7 mouse cellular contexts compared by ENCODE assay signal in the genomic region with DNA sequence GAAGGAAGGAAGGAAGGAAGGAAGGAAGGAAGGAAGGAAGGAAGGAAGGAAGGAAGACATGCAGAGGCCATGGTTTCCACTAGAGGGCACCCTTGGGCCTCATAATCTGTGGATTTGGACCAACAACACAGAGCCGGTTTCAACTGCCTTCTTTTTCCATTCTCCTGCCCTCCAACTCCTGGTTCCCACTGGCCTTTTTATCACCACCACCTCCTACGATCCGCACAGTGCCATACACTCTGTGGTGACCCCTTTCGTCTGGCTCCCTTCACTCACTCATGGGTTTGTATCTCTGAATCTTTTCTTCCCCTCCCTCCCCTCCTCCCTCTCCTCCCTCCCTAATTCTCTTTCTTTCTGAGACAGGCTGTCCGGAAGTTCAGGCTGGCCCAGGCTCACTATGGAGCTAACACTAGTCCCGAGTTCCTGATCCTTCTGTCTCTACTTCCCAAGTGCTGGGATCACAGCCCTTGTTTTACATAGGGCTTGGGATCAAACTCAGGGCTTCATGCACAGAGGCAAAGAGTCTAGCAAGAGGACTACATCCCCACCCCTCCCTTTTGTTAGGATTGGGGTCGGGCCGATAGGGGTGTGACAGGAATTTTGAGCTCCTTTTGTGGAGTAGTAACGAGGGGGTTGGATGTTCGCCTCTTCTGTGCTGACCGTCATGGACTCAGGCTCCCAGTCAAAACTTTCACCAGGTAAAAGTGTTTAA. TPM values are rescaled to one million over a fixed set of nuclear protein-coding genes. Genes with fewer than 3 reads are reported as not detected.
DNase-seq lines count a peak whose midpoint lies in the region; ATAC-seq and TF ChIP-seq lines count a peak whose summit lies in the region.

No protein-coding gene starts in this region.

- H3K4me2 ChIP-seq in forebrain, postnatal 0 days (ENCODE audit: low read depth): peak overlapping the region; percentile 25; the same call in 1 of the 2 replicates
- H3K4me2 ChIP-seq in lung, embryonic 14.5 days: no peak overlapping the region

- no peaks in the 10 kb centered on the region for H3K4me1 ChIP-seq in brown adipose tissue, adult 24 weeks (ENCODE audit: control insufficient read depth, insufficient read depth, insufficient read length, low read length)
- H3K4me1 ChIP-seq in forebrain, postnatal 0 days (ENCODE audit: insufficient read depth): no peaks in the 10 kb centered on the region
- H3K4me1 ChIP-seq in lung, embryonic 14.5 days (ENCODE audit: insufficient read depth): no peaks in the 10 kb centered on the region

- no peaks in the 10 kb centered on the region for H3K36me3 ChIP-seq in forebrain, postnatal 0 days (ENCODE audit: insufficient read depth)
- H3K36me3 ChIP-seq in lung, embryonic 14.5 days (ENCODE audit: insufficient read depth): no peaks in the 10 kb centered on the region

- peak; percentile 80 for TF ChIP-seq CTCF in forebrain, postnatal 0 days (IDR thresholded peaks at IDR 0.05; ENCODE audit: low read depth)
- peak; percentile 83 for TF ChIP-seq CTCF in lung, embryonic 14.5 days (IDR thresholded peaks at IDR 0.05; ENCODE audit: low read depth)

- peak overlapping the region; percentile 39 for H3K9ac ChIP-seq in forebrain, postnatal 0 days
- no peak overlapping the region for H3K9ac ChIP-seq in lung, embryonic 14.5 days

- no peak overlapping the region for H3K27ac ChIP-seq in brown adipose tissue, adult 24 weeks (replicated peaks; ENCODE audit: low read depth, low read length)
- H3K27ac ChIP-seq in forebrain, postnatal 0 days (ENCODE audit: low read depth, low read length): peak overlapping the region; percentile 60
- H3K27ac ChIP-seq in lung, embryonic 14.5 days (ENCODE audit: low read depth): no peak overlapping the region

- H3K9me3 ChIP-seq in forebrain, postnatal 0 days (ENCODE audit: low read length): no peaks in the 10 kb centered on the region
- no peaks in the 10 kb centered on the region for H3K9me3 ChIP-seq in lung, embryonic 14.5 days (ENCODE audit: low read depth, low read length)

- 18% methylated on average over 11 of the region's 11 CpGs for WGBS in forebrain, postnatal 0 days
- 31% methylated on average over 11 of the region's 11 CpGs for WGBS in lung, embryonic 14.5 days

- DNase-seq in 3134 (ENCODE audit: extremely low read depth, insufficient read length, low spot score) (peak; percentile 48), 3T3-L1 (ENCODE audit: low read depth, low spot score) (peak; percentile 89)
- peak; percentile 77 for DNase-seq in forebrain, postnatal 0 days
- peak; percentile 63 for DNase-seq in kidney, adult 18-20 months
- peak; percentile 85 for DNase-seq in lung, embryonic 14.5 days
- DNase-seq in right cerebral cortex, postnatal 10 days (ENCODE audit: low spot score in 2 of 2): peak; percentile 51 to 68

- H3K27me3 ChIP-seq in forebrain, postnatal 0 days (ENCODE audit: insufficient read depth, low read length): no peaks in the 10 kb centered on the region
- H3K27me3 ChIP-seq in lung, embryonic 14.5 days (ENCODE audit: insufficient read depth, low read length): no peaks in the 10 kb centered on the region

- ATAC-seq in forebrain, postnatal 0 days: peak; percentile 67
- ATAC-seq in lung, embryonic 14.5 days (ENCODE audit: insufficient read depth): peak; percentile 59

- H3K4me3 ChIP-seq in brown adipose tissue, adult 24 weeks (ENCODE audit: insufficient read depth, low read depth, low read length): 0 out of 2 replicates have a peak overlapping the region, but pooled peaks have one; percentile 41
- no peak overlapping the region for H3K4me3 ChIP-seq in forebrain, postnatal 0 days (ENCODE audit: low read depth, low read length)
- no peak overlapping the region for H3K4me3 ChIP-seq in lung, embryonic 14.5 days (ENCODE audit: low read depth, low read length)

RNA-seq across cellular contexts. Expression of gene Dnaic2, which starts 9.9 kb away (rescaled TPM):
- not detected in 2 replicates for polyA plus RNA-seq in brown adipose tissue, adult 24 weeks (2012; ENCODE audit: insufficient read depth, insufficient read length, missing spikeins)
- total RNA-seq in forebrain, postnatal 0 days (2014; rRNA removed): 4.7 and 8.9 TPM in 2 replicates
- polyA plus RNA-seq in forebrain, postnatal 0 days (2015; fragmentation: Nextera tagmentation; extraction: Ambion mirVana): 3.1 and 4.4 TPM in 2 replicates
- 0.16 and 0.85 TPM in 2 replicates for polyA plus RNA-seq in lung, embryonic 14.5 days (2014; fragmentation: Nextera tagmentation; extraction: Ambion mirVana)

RNA-seq across cellular contexts. Expression of gene Kif19a, which starts 28.1 kb away (rescaled TPM):
- 0.99 TPM in 1 of 2 replicates, not detected in the other for polyA plus RNA-seq in brown adipose tissue, adult 24 weeks (2012; ENCODE audit: insufficient read depth, insufficient read length, missing spikeins)
- 3.2 TPM in 2 replicates for total RNA-seq in forebrain, postnatal 0 days (2014; rRNA removed)
- 0.57 and 0.79 TPM in 2 replicates for polyA plus RNA-seq in forebrain, postnatal 0 days (2015; fragmentation: Nextera tagmentation; extraction: Ambion mirVana)
- 0.29 TPM in 1 of 2 replicates, not detected in the other for polyA plus RNA-seq in lung, embryonic 14.5 days (2014; fragmentation: Nextera tagmentation; extraction: Ambion mirVana)

RNA-seq across cellular contexts. Expression of gene Btbd17, which starts 58.7 kb away (rescaled TPM):
- not detected in 2 replicates for polyA plus RNA-seq in brown adipose tissue, adult 24 weeks (2012; ENCODE audit: insufficient read depth, insufficient read length, missing spikeins)
- 28.2 and 29.1 TPM in 2 replicates for total RNA-seq in forebrain, postnatal 0 days (2014; rRNA removed)
- 12.0 and 20.1 TPM in 2 replicates for polyA plus RNA-seq in forebrain, postnatal 0 days (2015; fragmentation: Nextera tagmentation; extraction: Ambion mirVana)
- polyA plus RNA-seq in lung, embryonic 14.5 days (2014; fragmentation: Nextera tagmentation; extraction: Ambion mirVana): 0.65 and 1.3 TPM in 2 replicates
